Mouse (Mus musculus) megakaryocyte, embryonic 14.5 days (primary cell): ENCODE measurements around the gene Wdr26.

Source experiments
- FLI1 ChIP-seq: IDR thresholded peaks from 2 replicates; pipeline ENCODE4 v1.6.1; 2012; ENCODE audit warnings: low read length, inconsistent platforms, mixed read lengths
- GATA1 ChIP-seq: IDR thresholded peaks from 3 replicates; pipeline ENCODE4 v1.6.1; 2012; ENCODE audit warnings: mixed read lengths, low read length, inconsistent platforms, borderline replicate concordance

- TF ChIP-seq GATA1 (no peak), FLI1 (no peak)
These were observed 85.9 kb downstream of the Wdr26 start for GRCm38 (mm10) chr1:181125916-181126315.
